Mouse (Mus musculus) mature B cell (primary cell): Measurements from ENCODE around the gene 3830417A13Rik.

Source experiments
- in situ Hi-C: fragments of 300-500 bp; cut with MboI; formaldehyde crosslinking; loops from 2 replicates; pipeline ENCODE4 v1.14.3; 2019

Gene 3830417A13Rik

GRCm38 (mm10) chrX:64173248-64173647 lies at the start of gene 3830417A13Rik:
3830417A13Rik (plus strand) TSS chrX:64173548.
- in situ Hi-C loops = no loop called here

GRCm38 (mm10) chrX:64152098-64152497 lies 21.2 kb upstream of the 3830417A13Rik start, which contains the start of gene Gm6760:
Gm6760 (minus strand) TSS chrX:64152198.
- in situ Hi-C loops = no loop called here

DNA sequence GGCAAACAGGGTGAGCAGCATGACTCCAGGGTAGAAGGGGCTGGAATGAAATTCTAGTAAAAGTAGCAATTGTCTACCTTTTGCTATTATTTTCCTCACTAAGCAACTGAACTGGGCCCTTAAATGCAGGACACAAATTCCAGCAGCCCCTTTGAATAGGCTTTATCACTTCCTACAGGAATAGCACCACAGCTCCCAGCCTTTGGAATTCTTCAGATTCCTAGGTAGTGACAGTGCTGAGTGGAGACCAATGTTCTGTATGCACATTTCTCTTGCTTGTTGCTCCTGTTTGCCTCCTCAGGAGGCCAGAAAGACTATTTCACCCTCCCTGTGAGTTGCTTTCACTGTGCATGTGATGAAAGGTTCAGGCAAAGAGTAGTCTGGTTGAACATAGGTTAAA lies 7.9 kb downstream of the 3830417A13Rik start:
- in situ Hi-C loops = no loop called here
